Comparison of ENCODE assay signal across 8 mouse cellular contexts in genomic region chr17:33915671-33916250, GRCm38 (mm10). TPM values are rescaled to one million over a fixed set of nuclear protein-coding genes. Genes with fewer than 3 reads are reported as not detected.
DNase-seq lines count a peak whose midpoint lies in the region; ATAC-seq lines count a peak whose summit lies in the region.

Gene Tapbp (plus strand): TSS chr17:33915899.
Gene Zbtb22 (plus strand): TSS chr17:33915904.

- WGBS in hindbrain, embryonic 16.5 days: under 1% methylated on average over 31 of the region's 34 CpGs
- 0% methylated on average over 27 of the region's 34 CpGs for WGBS in macrophage (ENCODE audit: missing documents)

- H3K4me2 ChIP-seq in hindbrain, embryonic 16.5 days (ENCODE audit: low read length): peak within 1 kb of the TSS; percentile 57

- peak; percentile 92 for ATAC-seq in hindbrain, embryonic 16.5 days

- 0 out of 2 replicates have a peak, but pooled peaks cover 3% of the 10 kb centered on the region for H3K27me3 ChIP-seq in hindbrain, embryonic 16.5 days (replicated peaks; ENCODE audit: control insufficient read depth, insufficient read depth, low read length)

- DNase-seq in WW6 (ENCODE audit: low read depth, low spot score): peak; percentile 98
- DNase-seq in cerebellum, postnatal 4 days (ENCODE audit: low spot score in 2 of 2): peak; percentile 87 to 95
- DNase-seq in gastrocnemius, adult 18-20 months (ENCODE audit: low spot score): peak; percentile 97
- peak; percentile 95 to 97 for DNase-seq in left cerebral cortex, adult 18-20 months (ENCODE audit: low spot score in 2 of 2)
- peak; percentile 96 for DNase-seq in right cerebral cortex, adult 18-20 months
- DNase-seq in urinary bladder, postnatal 10 days (ENCODE audit: low spot score): peak; percentile 81

- H3K4me1 ChIP-seq in hindbrain, embryonic 16.5 days (ENCODE audit: control insufficient read depth, insufficient read depth, low read depth, low read length): peaks cover 30% of the 10 kb centered on the region

- H3K4me3 ChIP-seq in hindbrain, embryonic 16.5 days (ENCODE audit: low read length): peak within 1 kb of the TSS; percentile 60
- peak within 1 kb of the TSS; percentile 74 for H3K4me3 ChIP-seq in macrophage (ENCODE audit: inconsistent target)

- H3K9me3 ChIP-seq in hindbrain, embryonic 16.5 days (ENCODE audit: control insufficient read depth, low read length): no peaks in the 10 kb centered on the region

- H3K36me3 ChIP-seq in hindbrain, embryonic 16.5 days (ENCODE audit: control insufficient read depth, insufficient read depth, low read length): peaks cover 21% of the 10 kb centered on the region
- peaks cover 56% of the 10 kb centered on the region; the same call in 1 of the 2 replicates for H3K36me3 ChIP-seq in macrophage (ENCODE audit: inconsistent target)

- peak within 1 kb of the TSS; percentile 75 for H3K9ac ChIP-seq in hindbrain, embryonic 16.5 days (ENCODE audit: low read depth, low read length)

- peak within 1 kb of the TSS; percentile 87 for H3K27ac ChIP-seq in hindbrain, embryonic 16.5 days (ENCODE audit: low read depth, low read length)
- H3K27ac ChIP-seq in macrophage: peak within 1 kb of the TSS; percentile 38

- peaks cover 88% of the 10 kb centered on the region for H3K79me2 ChIP-seq in macrophage (ENCODE audit: inconsistent target)

RNA-seq across cellular contexts. Expression of gene Tapbp, which starts in this region (rescaled TPM):
- total RNA-seq in gastrocnemius, adult 18-20 months (2021): 10 to 100 TPM; 30.2 to 31.7 TPM
- polyA plus RNA-seq in hindbrain, embryonic 16.5 days (2015; fragmentation: Nextera tagmentation; extraction: Ambion mirVana): 29.2 and 32.6 TPM in 2 replicates
- 10 to 100 TPM; 42.0 to 53.5 TPM for total RNA-seq in left cerebral cortex, adult 18-20 months (2021)
- total RNA-seq in macrophage (2018; cell fraction: chromatin; rRNA removed): 1,000 to 10,000 TPM in 1 of 26 experiments, 100 to 1,000 TPM in 25; 113 to 1,389 (median 406) TPM
- 1,000 to 10,000 TPM in 11 of 26 experiments, 100 to 1,000 TPM in 15; 321 to 1,516 (median 723) TPM for total RNA-seq in macrophage (2018; cell fraction: cytosol; rRNA removed)
- 1,000 to 10,000 TPM in 17 of 26 experiments, 100 to 1,000 TPM in 9; 461 to 2,733 (median 1,524) TPM for total RNA-seq in macrophage (2018; cell fraction: nucleus; rRNA removed)
- polyA plus RNA-seq in macrophage (2018): 235 to 575 TPM (median 237 TPM) in 3 replicates

RNA-seq across cellular contexts. Expression of gene Zbtb22, which starts in this region (rescaled TPM):
- total RNA-seq in gastrocnemius, adult 18-20 months (2021): 10 to 100 TPM; 14.2 to 16.4 TPM
- polyA plus RNA-seq in hindbrain, embryonic 16.5 days (2015; fragmentation: Nextera tagmentation; extraction: Ambion mirVana): 16.2 and 17.2 TPM in 2 replicates
- 10 to 100 TPM; 33.0 to 35.5 TPM for total RNA-seq in left cerebral cortex, adult 18-20 months (2021)
- total RNA-seq in macrophage (2018; cell fraction: chromatin; rRNA removed): 10 to 100 TPM; 19.6 to 48.0 (median 32.3) TPM
- 10 to 100 TPM; 20.3 to 33.9 (median 27.8) TPM for total RNA-seq in macrophage (2018; cell fraction: cytosol; rRNA removed)
- 10 to 100 TPM; 23.9 to 53.5 (median 40.4) TPM for total RNA-seq in macrophage (2018; cell fraction: nucleus; rRNA removed)
- polyA plus RNA-seq in macrophage (2018): 18.2 to 24.0 TPM (median 21.3 TPM) in 3 replicates

Comparison
In these comparisons a context has a peak if more than half of its experiments do, and no peak if none do; other contexts are left out.
1. Peak in every context shown above with its lines: DNase-seq, ATAC-seq, H3K4me3 ChIP-seq and H3K27ac ChIP-seq.